Comparison of ENCODE assay signal across 10 mouse cellular contexts in the genomic region with DNA sequence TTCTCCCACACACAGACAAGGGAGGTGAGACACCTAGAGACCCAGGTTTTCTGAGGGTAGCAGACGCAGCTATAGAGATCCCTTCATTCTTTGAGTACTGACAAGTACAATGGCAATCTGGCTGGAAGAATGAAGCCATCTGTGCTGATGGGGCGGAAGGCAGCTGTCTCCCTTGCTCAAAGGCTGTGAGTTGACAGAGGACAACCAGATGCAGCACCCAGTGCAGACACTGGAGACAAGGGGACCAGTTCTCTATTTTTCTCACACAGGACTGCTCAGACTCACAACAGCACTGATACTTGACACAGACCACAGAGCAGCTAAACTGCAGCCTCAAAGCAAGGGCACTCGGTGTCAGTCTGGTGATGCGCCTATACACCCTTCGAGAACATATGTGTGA. TPM values are rescaled to one million over a fixed set of nuclear protein-coding genes. Genes with fewer than 3 reads are reported as not detected.
DNase-seq lines count a peak whose midpoint lies in the region; ATAC-seq and TF ChIP-seq lines count a peak whose summit lies in the region.
"Had no signal": no experiment of that assay in that cellular context is flagged by ENCODE, and none has a peak within 500 bp of the region (broad histone marks: within the 10 kb centered on the region; RNA-seq: fewer than 3 reads in every experiment).

No protein-coding gene starts in this region.

- H3K4me3 ChIP-seq in hindbrain, embryonic 13.5 days = peak overlapping the region; percentile 63
- peak overlapping the region; percentile 7; the same call in 1 of the 2 replicates for H3K4me3 ChIP-seq in limb, embryonic 14.5 days (replicated peaks; ENCODE audit: low read length)
- no peak overlapping the region for H3K4me3 ChIP-seq in cerebellum, adult 2 months (replicated peaks; ENCODE audit: insufficient read depth, low read depth, low read length)

- peak overlapping the region; percentile 80 for H3K9ac ChIP-seq in hindbrain, embryonic 13.5 days
- no peak overlapping the region for H3K9ac ChIP-seq in limb, embryonic 14.5 days (ENCODE audit: low read depth, low read length, severe bottlenecking)
- H3K9ac ChIP-seq: lung, embryonic 15.5 days had no signal

- TF ChIP-seq CTCF in cerebellum, adult 2 months (IDR thresholded peaks at IDR 0.05; ENCODE audit: borderline replicate concordance, insufficient read depth, low read depth, low read length) = no peak

- DNase-seq in right cerebral cortex, adult 2 months (ENCODE audit: low spot score in 2 of 2) = peak; percentile 42 to 66
- no peak for DNase-seq in right cerebral cortex, postnatal 4 days
- DNase-seq in limb, embryonic 14.5 days (ENCODE audit: low spot score) = no peak
- no peak for DNase-seq in cerebellum, adult 2 months
- no peak for DNase-seq in urinary bladder, adult 2 months (ENCODE audit: low spot score)
- DNase-seq in heart, adult 8-10 months (ENCODE audit: low spot score) = no peak
- DNase-seq: kidney, adult 8-10 months had no signal

- no peaks in the 10 kb centered on the region for H3K9me3 ChIP-seq in hindbrain, embryonic 13.5 days
- no peaks in the 10 kb centered on the region for H3K9me3 ChIP-seq in limb, embryonic 14.5 days (ENCODE audit: control insufficient read depth, low read length)
- H3K9me3 ChIP-seq: lung, embryonic 15.5 days had no signal

- WGBS in hindbrain, embryonic 13.5 days = 41% methylated on average over 5 of the region's 5 CpGs
- WGBS in limb, embryonic 14.5 days = 59% methylated on average over 5 of the region's 5 CpGs
- WGBS in cerebellum, adult 2 months = 58% methylated on average over 5 of the region's 5 CpGs

- peak overlapping the region; percentile 81 for H3K4me2 ChIP-seq in hindbrain, embryonic 13.5 days
- no peak overlapping the region for H3K4me2 ChIP-seq in limb, embryonic 14.5 days (replicated peaks; ENCODE audit: low read depth, low read length, severe bottlenecking)

- H3K27ac ChIP-seq in hindbrain, embryonic 13.5 days = peak overlapping the region; percentile 91
- H3K27ac ChIP-seq in limb, embryonic 14.5 days (replicated peaks; ENCODE audit: low read depth, low read length) = no peak overlapping the region
- no peak overlapping the region for H3K27ac ChIP-seq in cerebellum, adult 2 months (ENCODE audit: insufficient read depth, low read length)
- H3K27ac ChIP-seq: lung, embryonic 15.5 days had no signal

- peaks cover 21% of the 10 kb centered on the region for H3K27me3 ChIP-seq in hindbrain, embryonic 13.5 days
- H3K27me3 ChIP-seq in limb, embryonic 14.5 days (ENCODE audit: control insufficient read depth, insufficient read depth, low read length) = peaks cover 63% of the 10 kb centered on the region
- peaks cover 4% of the 10 kb centered on the region; the same call in 1 of the 2 replicates for H3K27me3 ChIP-seq in cerebellum, adult 2 months (ENCODE audit: control insufficient read depth, insufficient read depth, low read length)

- peak; percentile 0; the same call in 1 of the 2 replicates for ATAC-seq in hindbrain, embryonic 13.5 days (ENCODE audit: low FRiP score)
- no peak for ATAC-seq in limb, embryonic 14.5 days (ENCODE audit: low FRiP score, low read depth)
- no peak; the same call in 1 of the 2 replicates for ATAC-seq in granulocyte monocyte progenitor cell, adult 5-6 weeks (replicated peaks; ENCODE audit: poor library complexity, severe bottlenecking)

- H3K36me3 ChIP-seq in hindbrain, embryonic 13.5 days = no peaks in the 10 kb centered on the region
- no peaks in the 10 kb centered on the region for H3K36me3 ChIP-seq in limb, embryonic 14.5 days (ENCODE audit: control insufficient read depth, insufficient read depth, low read length)
- H3K36me3 ChIP-seq: lung, embryonic 15.5 days had no signal

- TF ChIP-seq POLR2A in limb, embryonic 14.5 days (IDR thresholded peaks at IDR 0.05; ENCODE audit: borderline replicate concordance, extremely low read depth, insufficient read depth, insufficient read length) = no peak
- no peak for TF ChIP-seq POLR2A in cerebellum, adult 2 months (IDR thresholded peaks at IDR 0.05; ENCODE audit: borderline replicate concordance, insufficient read depth, low read length)

- peaks cover 51% of the 10 kb centered on the region for H3K4me1 ChIP-seq in hindbrain, embryonic 13.5 days (replicated peaks)
- H3K4me1 ChIP-seq in limb, embryonic 14.5 days (ENCODE audit: control insufficient read depth, insufficient read depth, low read length) = peaks cover 11% of the 10 kb centered on the region
- peaks cover 6% of the 10 kb centered on the region; the same call in 1 of the 2 replicates for H3K4me1 ChIP-seq in cerebellum, adult 2 months (ENCODE audit: control insufficient read depth, insufficient read depth, low read length)

RNA-seq across cellular contexts. Expression of gene Shisa7, which starts 2.4 kb away (rescaled TPM):
- 10.9 and 11.6 TPM in 2 replicates for polyA plus RNA-seq in hindbrain, embryonic 13.5 days (2015; fragmentation: Nextera tagmentation; extraction: Ambion mirVana)
- 4.2 and 5.1 TPM in 2 replicates for polyA plus RNA-seq in limb, embryonic 14.5 days (2012; rRNA removed)
- 0.43 and 0.54 TPM in 2 replicates for polyA plus RNA-seq in limb, embryonic 14.5 days (2014; fragmentation: Nextera tagmentation; extraction: Ambion mirVana)
- total RNA-seq in granulocyte monocyte progenitor cell, adult 5-6 weeks (2014; fragmentation: Nextera tagmentation) = not detected in 2 replicates
- not detected in 2 replicates for total RNA-seq in granulocyte monocyte progenitor cell, adult 5-6 weeks (2017)
- polyA plus RNA-seq in cerebellum, adult 2 months (2012; rRNA removed) = 21.0 and 22.7 TPM in 2 replicates
- polyA plus RNA-seq in urinary bladder, adult 2 months (2012; rRNA removed) = 1.1 and 1.3 TPM in 2 replicates
- total RNA-seq in heart, adult 8-10 months (2022) = under 1 TPM in 3 of 4 experiments, not detected in 1; 0.09 to 0.56 (median 0.25) TPM

RNA-seq across cellular contexts. Expression of gene Isoc2b, which starts 28.0 kb away (rescaled TPM):
- polyA plus RNA-seq in hindbrain, embryonic 13.5 days (2015; fragmentation: Nextera tagmentation; extraction: Ambion mirVana) = 3.9 and 4.9 TPM in 2 replicates
- polyA plus RNA-seq in limb, embryonic 14.5 days (2012; rRNA removed) = 7.4 and 11.0 TPM in 2 replicates
- polyA plus RNA-seq in limb, embryonic 14.5 days (2014; fragmentation: Nextera tagmentation; extraction: Ambion mirVana) = 9.7 and 9.9 TPM in 2 replicates
- 11.8 and 13.2 TPM in 2 replicates for total RNA-seq in granulocyte monocyte progenitor cell, adult 5-6 weeks (2014; fragmentation: Nextera tagmentation)
- 43.0 and 72.6 TPM in 2 replicates for total RNA-seq in granulocyte monocyte progenitor cell, adult 5-6 weeks (2017)
- polyA plus RNA-seq in cerebellum, adult 2 months (2012; rRNA removed) = 11.1 and 13.6 TPM in 2 replicates
- 16.3 and 19.4 TPM in 2 replicates for polyA plus RNA-seq in urinary bladder, adult 2 months (2012; rRNA removed)
- 1 to 10 TPM; 5.3 to 6.1 (median 6.0) TPM for total RNA-seq in heart, adult 8-10 months (2022)

RNA-seq across cellular contexts. Expression of gene Ube2s, which starts 29.7 kb away (rescaled TPM):
- 252 and 267 TPM in 2 replicates for polyA plus RNA-seq in hindbrain, embryonic 13.5 days (2015; fragmentation: Nextera tagmentation; extraction: Ambion mirVana)
- polyA plus RNA-seq in limb, embryonic 14.5 days (2012; rRNA removed) = 515 and 618 TPM in 2 replicates
- polyA plus RNA-seq in limb, embryonic 14.5 days (2014; fragmentation: Nextera tagmentation; extraction: Ambion mirVana) = 366 and 368 TPM in 2 replicates
- 236 and 240 TPM in 2 replicates for total RNA-seq in granulocyte monocyte progenitor cell, adult 5-6 weeks (2014; fragmentation: Nextera tagmentation)
- 230 and 245 TPM in 2 replicates for total RNA-seq in granulocyte monocyte progenitor cell, adult 5-6 weeks (2017)
- 179 and 211 TPM in 2 replicates for polyA plus RNA-seq in cerebellum, adult 2 months (2012; rRNA removed)
- 115 and 129 TPM in 2 replicates for polyA plus RNA-seq in urinary bladder, adult 2 months (2012; rRNA removed)
- total RNA-seq in heart, adult 8-10 months (2022) = 100 to 1,000 TPM in 1 of 4 experiments, 10 to 100 TPM in 3; 76.2 to 103 (median 88.7) TPM

RNA-seq across cellular contexts. Expression of gene Isoc2a, which starts 34.9 kb away (rescaled TPM):
- polyA plus RNA-seq in hindbrain, embryonic 13.5 days (2015; fragmentation: Nextera tagmentation; extraction: Ambion mirVana) = 0.75 and 0.78 TPM in 2 replicates
- 13.6 and 16.7 TPM in 2 replicates for polyA plus RNA-seq in limb, embryonic 14.5 days (2012; rRNA removed)
- polyA plus RNA-seq in limb, embryonic 14.5 days (2014; fragmentation: Nextera tagmentation; extraction: Ambion mirVana) = 1.1 and 1.3 TPM in 2 replicates
- 5.3 and 7.9 TPM in 2 replicates for total RNA-seq in granulocyte monocyte progenitor cell, adult 5-6 weeks (2014; fragmentation: Nextera tagmentation)
- total RNA-seq in granulocyte monocyte progenitor cell, adult 5-6 weeks (2017) = 7.9 and 10.7 TPM in 2 replicates
- 17.4 and 17.7 TPM in 2 replicates for polyA plus RNA-seq in cerebellum, adult 2 months (2012; rRNA removed)
- polyA plus RNA-seq in urinary bladder, adult 2 months (2012; rRNA removed) = 17.1 and 21.3 TPM in 2 replicates
- 10 to 100 TPM; 52.2 to 62.9 (median 54.4) TPM for total RNA-seq in heart, adult 8-10 months (2022)

RNA-seq across cellular contexts. Expression of gene Rpl28, which starts 49.4 kb away (rescaled TPM):
- polyA plus RNA-seq in hindbrain, embryonic 13.5 days (2015; fragmentation: Nextera tagmentation; extraction: Ambion mirVana) = 239 and 250 TPM in 2 replicates
- polyA plus RNA-seq in limb, embryonic 14.5 days (2012; rRNA removed) = 486 and 665 TPM in 2 replicates
- 253 and 275 TPM in 2 replicates for polyA plus RNA-seq in limb, embryonic 14.5 days (2014; fragmentation: Nextera tagmentation; extraction: Ambion mirVana)
- total RNA-seq in granulocyte monocyte progenitor cell, adult 5-6 weeks (2014; fragmentation: Nextera tagmentation) = 1,827 and 2,944 TPM in 2 replicates
- total RNA-seq in granulocyte monocyte progenitor cell, adult 5-6 weeks (2017) = 828 and 1,139 TPM in 2 replicates
- 268 and 296 TPM in 2 replicates for polyA plus RNA-seq in cerebellum, adult 2 months (2012; rRNA removed)
- polyA plus RNA-seq in urinary bladder, adult 2 months (2012; rRNA removed) = 448 and 645 TPM in 2 replicates
- total RNA-seq in heart, adult 8-10 months (2022) = 100 to 1,000 TPM; 453 to 560 (median 508) TPM

Comparison
In these comparisons a context has a peak if more than half of its experiments do, and no peak if none do; other contexts are left out.
1. DNase-seq: peak in right cerebral cortex, adult 2 months (2 of 2); none in right cerebral cortex, postnatal 4 days (single experiment), limb, embryonic 14.5 days (single experiment), cerebellum, adult 2 months (0 of 2), urinary bladder, adult 2 months (single experiment) and heart, adult 8-10 months (single experiment).